Mouse (Mus musculus) embryonic facial prominence, embryonic 10.5 days (tissue): ENCODE measurements around the gene Gfpt1. TPM values are rescaled to one million over a fixed set of nuclear protein-coding genes. Genes with fewer than 3 reads are reported as not detected.

Source experiments
- DNase-seq: peaks from one replicate; pipeline ENCODE4 v3.0.0-alpha.2; 2017; ENCODE audit warnings: low spot score
- H3K27ac ChIP-seq: fragments of 300-500 bp; sonication (generic); replicated peaks from 2 replicates; pipeline ENCODE4 v1.5.1; 2016; ENCODE audit warnings: mild to moderate bottlenecking
- H3K27me3 ChIP-seq: fragments of 300-500 bp; sonication (generic); replicated peaks from 2 replicates; pipeline ENCODE4 v1.6.1; 2016; ENCODE audit warnings: low read depth, mild to moderate bottlenecking; ENCODE audit not compliant: poor library complexity, severe bottlenecking
- H3K36me3 ChIP-seq: fragments of 300-500 bp; sonication (generic); replicated peaks from 2 replicates; pipeline ENCODE4 v1.6.1; 2016; ENCODE audit warnings: mild to moderate bottlenecking, moderate library complexity
- H3K4me1 ChIP-seq: fragments of 300-500 bp; sonication (generic); 2 replicates; pipeline ENCODE4 v1.6.1; 2016
- H3K4me3 ChIP-seq: fragments of 300-500 bp; sonication (generic); 2 replicates; pipeline ENCODE4 v1.5.1; 2016; ENCODE audit warnings: mild to moderate bottlenecking, moderate library complexity
- H3K9me3 ChIP-seq: fragments of 300-500 bp; sonication (generic); 2 replicates; pipeline ENCODE4 v1.6.1; 2016; ENCODE audit warnings: mild to moderate bottlenecking
- WGBS: fragments of 180-500 bp; shearing (Covaris S2); methylation state at CpG from one replicate; pipeline ENCODE4 v1.1.7; 2016; 5-methylcytosine and 5-hydroxymethylcytosine counted together
- polyA plus RNA-seq: library from polyadenylated mRNA; unstranded; fragments of >200 nt; fragmentation: Nextera tagmentation; extraction: Ambion mirVana; gene quantifications from 2 replicates; pipeline ENCODE4 v1.2.1, GENCODE M21; 2016

The Gfpt1 gene
- polyA plus RNA-seq, 1 experiment from 2014 or later: 17.0 TPM

GRCm38 (mm10) chr6:87111493-87111892, 68.8 kb downstream of the Gfpt1 start:
- WGBS: 80% methylated on average over 1 of the region's 1 CpGs
- Histone ChIP-seq H3K9me3 (no peaks in the 10 kb centered on the region), H3K4me1 (peaks cover 12% of the 10 kb centered on the region), H3K27ac (0 out of 2 replicates have a peak overlapping the region, but pooled peaks have one; percentile 7), H3K4me3 (no peak overlapping the region), H3K36me3 (no peaks in the 10 kb centered on the region), H3K27me3 (no peaks in the 10 kb centered on the region)
- no peak for DNase-seq

DNA sequence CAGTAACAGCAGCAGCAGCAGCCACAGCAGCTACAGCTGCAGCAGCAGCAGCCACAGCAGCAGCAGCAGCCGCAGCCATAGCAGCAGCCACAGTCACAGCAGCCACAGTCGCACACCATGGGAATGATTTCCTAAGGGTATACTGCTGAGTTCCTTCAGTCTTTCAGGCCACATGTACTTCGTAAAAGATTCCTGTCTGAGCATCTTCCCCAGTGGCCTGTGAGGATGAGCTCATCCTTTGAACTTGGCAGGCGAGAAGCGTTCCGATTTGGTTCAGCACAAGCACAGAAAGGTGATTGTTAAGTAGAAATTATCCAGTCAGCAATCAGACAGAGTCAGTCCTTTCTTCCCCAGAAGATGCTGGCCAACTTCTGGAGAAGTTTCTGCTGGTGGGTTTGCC, 69.5 kb downstream of the Gfpt1 start:
- 78% methylated on average over 6 of the region's 6 CpGs for WGBS
- Histone ChIP-seq H3K4me1 (peaks cover 13% of the 10 kb centered on the region), H3K36me3 (no peaks in the 10 kb centered on the region), H3K27ac (0 out of 2 replicates have a peak overlapping the region, but pooled peaks have one; percentile 7), H3K27me3 (no peaks in the 10 kb centered on the region), H3K9me3 (no peaks in the 10 kb centered on the region), H3K4me3 (no peak overlapping the region)
- DNase-seq: no peak

DNA sequence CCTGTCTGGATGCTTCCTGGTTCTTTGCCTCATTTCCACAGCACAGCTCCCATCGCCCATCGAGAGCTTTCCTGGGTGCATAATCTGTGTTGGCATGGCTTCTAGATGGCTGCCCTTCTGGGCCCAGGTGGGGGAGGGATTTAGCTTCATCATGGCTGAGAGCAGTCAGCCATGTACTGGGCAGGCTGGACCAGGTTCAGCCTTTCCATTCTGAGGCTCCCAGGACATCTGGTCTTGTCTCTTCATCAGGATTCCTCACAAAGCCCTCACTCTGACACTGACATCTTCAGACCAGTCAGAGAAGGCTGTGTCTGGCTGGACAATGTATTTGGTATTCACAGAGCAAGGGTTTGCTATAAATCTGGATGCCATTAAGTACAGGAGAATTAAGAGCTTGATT, 73.3 kb downstream of the Gfpt1 start:
- no peak for DNase-seq
- WGBS: 86% methylated on average over 2 of the region's 2 CpGs
- Histone ChIP-seq H3K4me3 (no peak overlapping the region), H3K4me1 (peaks cover 21% of the 10 kb centered on the region), H3K36me3 (no peaks in the 10 kb centered on the region), H3K27me3 (no peaks in the 10 kb centered on the region), H3K9me3 (no peaks in the 10 kb centered on the region), H3K27ac (0 out of 2 replicates have a peak overlapping the region, but pooled peaks have one; percentile 32)

- WGBS: 86% methylated on average over 7 of the region's 7 CpGs
- no peak for DNase-seq
- Histone ChIP-seq H3K9me3 (no peaks in the 10 kb centered on the region), H3K4me3 (no peak overlapping the region), H3K27ac (no peak overlapping the region), H3K4me1 (peaks cover 21% of the 10 kb centered on the region), H3K27me3 (no peaks in the 10 kb centered on the region), H3K36me3 (no peaks in the 10 kb centered on the region)
Measured at GRCm38 (mm10) chr6:87116596-87116995, 74.0 kb downstream of the Gfpt1 start.

GRCm38 (mm10) chr6:87119066-87119837, 76.6 kb downstream of the Gfpt1 start:
- 90% methylated on average over 20 of the region's 20 CpGs for WGBS
- no peaks in the 10 kb centered on the region for H3K27me3 ChIP-seq
- H3K36me3 ChIP-seq: no peaks in the 10 kb centered on the region
- no peak overlapping the region for H3K4me3 ChIP-seq
- H3K4me1 ChIP-seq: peaks cover 17% of the 10 kb centered on the region; the same call in 1 of the 2 replicates
- H3K9me3 ChIP-seq: no peaks in the 10 kb centered on the region
- no peak overlapping the region for H3K27ac ChIP-seq
- no peak for DNase-seq

DNA sequence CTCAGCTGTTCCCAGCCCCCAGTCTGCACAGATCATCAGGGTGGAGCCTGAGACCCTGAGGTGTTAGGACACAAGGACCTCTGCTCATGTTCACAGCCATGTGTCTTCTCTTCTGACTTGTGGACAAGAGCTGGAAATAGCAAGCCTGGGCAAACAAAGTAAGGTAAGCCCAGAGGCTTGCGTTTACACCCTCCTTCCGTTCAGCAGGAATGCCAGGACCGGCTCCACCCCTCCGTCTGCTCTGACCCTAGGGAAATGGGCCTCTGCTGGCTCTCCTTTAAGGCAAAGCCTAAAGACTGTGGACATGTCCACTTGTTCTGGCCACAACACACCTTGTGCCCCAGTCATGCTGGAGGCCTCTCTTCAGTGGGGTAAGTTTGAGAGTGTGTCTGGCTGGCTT, 77.3 kb downstream of the Gfpt1 start:
- DNase-seq: no peak
- Histone ChIP-seq H3K4me1 (peaks cover 17% of the 10 kb centered on the region; the same call in 1 of the 2 replicates), H3K36me3 (no peaks in the 10 kb centered on the region), H3K4me3 (no peak overlapping the region), H3K27me3 (no peaks in the 10 kb centered on the region), H3K27ac (no peak overlapping the region; the same call in 1 of the 2 replicates), H3K9me3 (no peaks in the 10 kb centered on the region)
- 69% methylated on average over 4 of the region's 4 CpGs for WGBS

GRCm38 (mm10) chr6:87120661-87121060, 78.0 kb downstream of the Gfpt1 start:
- Histone ChIP-seq H3K4me1 (peaks cover 17% of the 10 kb centered on the region; the same call in 1 of the 2 replicates), H3K4me3 (no peak overlapping the region), H3K9me3 (no peaks in the 10 kb centered on the region), H3K36me3 (no peaks in the 10 kb centered on the region), H3K27ac (no peak overlapping the region), H3K27me3 (no peaks in the 10 kb centered on the region)
- DNase-seq: no peak
- whole genome bisulfite sequencing: 92% methylated on average over 6 of the region's 6 CpGs

- H3K9me3 ChIP-seq: no peaks in the 10 kb centered on the region
- WGBS: 86% methylated on average over 7 of the region's 7 CpGs
- DNase-seq: no peak
- H3K4me3 ChIP-seq: no peak overlapping the region
- H3K36me3 ChIP-seq: no peaks in the 10 kb centered on the region
- H3K4me1 ChIP-seq: peaks cover 19% of the 10 kb centered on the region
- H3K27ac ChIP-seq: no peak overlapping the region
- no peaks in the 10 kb centered on the region for H3K27me3 ChIP-seq
Measured at GRCm38 (mm10) chr6:87121961-87122360, 79.3 kb downstream of the Gfpt1 start.

- H3K36me3 ChIP-seq: no peaks in the 10 kb centered on the region
- H3K4me1 ChIP-seq: peaks cover 29% of the 10 kb centered on the region
- H3K9me3 ChIP-seq: no peaks in the 10 kb centered on the region
- WGBS: 90% methylated on average over 6 of the region's 6 CpGs
- no peak overlapping the region for H3K27ac ChIP-seq
- H3K4me3 ChIP-seq: no peak overlapping the region
- no peaks in the 10 kb centered on the region for H3K27me3 ChIP-seq
- no peak for DNase-seq
Measured at GRCm38 (mm10) chr6:87123406-87123805, 80.8 kb downstream of the Gfpt1 start.

DNA sequence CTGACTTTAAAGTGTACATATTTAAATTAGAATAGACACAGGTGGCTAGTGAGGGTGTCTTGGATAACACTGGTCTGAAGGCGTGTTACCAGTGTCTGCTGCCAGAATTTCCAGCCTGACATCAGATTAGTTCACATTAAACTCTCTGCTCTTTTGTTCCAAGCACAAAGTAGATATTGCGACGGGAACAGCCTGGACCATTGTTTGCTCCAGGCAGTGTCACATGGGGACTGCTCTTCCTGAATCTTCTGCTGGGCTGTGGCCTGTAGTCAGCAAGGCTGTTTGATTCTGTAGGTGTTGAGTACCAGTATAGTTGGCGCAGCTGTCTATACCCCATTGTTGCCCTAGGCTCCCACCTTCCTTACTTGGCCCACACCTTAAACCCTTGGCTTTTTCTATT, 81.3 kb downstream of the Gfpt1 start:
- 89% methylated on average over 4 of the region's 4 CpGs for WGBS
- peaks cover 29% of the 10 kb centered on the region for H3K4me1 ChIP-seq
- no peaks in the 10 kb centered on the region for H3K9me3 ChIP-seq
- H3K36me3 ChIP-seq: no peaks in the 10 kb centered on the region
- no peak overlapping the region for H3K27ac ChIP-seq
- DNase-seq: no peak
- H3K27me3 ChIP-seq: no peaks in the 10 kb centered on the region
- no peak overlapping the region for H3K4me3 ChIP-seq

DNA sequence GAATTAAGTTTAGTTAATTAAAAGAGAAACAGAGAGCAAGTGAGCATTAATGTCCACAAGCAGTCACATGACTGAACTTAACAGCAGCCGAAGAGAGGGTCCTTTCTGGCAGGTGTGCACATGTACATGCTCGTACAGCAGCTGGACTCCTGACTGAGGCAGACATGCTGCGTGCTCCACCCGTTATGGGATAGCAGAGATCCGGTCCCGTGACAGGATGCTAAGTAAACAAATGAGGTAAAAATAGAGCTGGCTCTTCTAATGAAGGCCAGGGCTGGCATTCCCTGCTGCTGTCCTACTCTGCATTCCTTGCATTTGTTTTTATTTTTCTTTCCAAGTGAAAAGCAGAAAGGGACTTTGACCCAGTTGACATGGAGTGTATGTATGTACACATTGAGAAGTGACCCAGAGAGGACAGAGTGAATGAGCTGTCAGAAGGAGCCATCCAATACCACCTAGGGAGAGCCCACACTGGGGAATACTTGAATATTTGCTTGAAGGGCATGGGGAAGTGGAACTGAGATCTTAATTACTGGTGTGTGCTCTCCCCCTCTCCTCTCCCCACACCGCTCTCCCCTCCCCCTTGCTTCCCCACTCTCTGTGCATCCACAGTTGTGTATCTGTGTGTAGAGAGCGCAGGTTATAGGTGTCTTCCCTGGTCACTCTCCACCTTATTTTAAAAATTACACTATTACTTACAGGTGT, 84.6 kb downstream of the Gfpt1 start:
- peaks cover 20% of the 10 kb centered on the region for H3K4me1 ChIP-seq
- WGBS: 60% methylated on average over 8 of the region's 8 CpGs
- no peak for DNase-seq
- no peaks in the 10 kb centered on the region; the same call in 1 of the 2 replicates for H3K36me3 ChIP-seq
- peaks cover 5% of the 10 kb centered on the region; the same call in 1 of the 2 replicates for H3K9me3 ChIP-seq
- no peak overlapping the region for H3K4me3 ChIP-seq
- no peaks in the 10 kb centered on the region for H3K27me3 ChIP-seq
- 0 out of 2 replicates have a peak overlapping the region, but pooled peaks have one; percentile 10 for H3K27ac ChIP-seq

- H3K27me3 ChIP-seq: no peaks in the 10 kb centered on the region
- H3K36me3 ChIP-seq: peaks cover 6% of the 10 kb centered on the region
- no peak for DNase-seq
- H3K27ac ChIP-seq: no peak overlapping the region
- H3K9me3 ChIP-seq: peaks cover 5% of the 10 kb centered on the region; the same call in 1 of the 2 replicates
- H3K4me1 ChIP-seq: peaks cover 20% of the 10 kb centered on the region
- WGBS: 91% methylated on average over 8 of the region's 8 CpGs
- no peak overlapping the region for H3K4me3 ChIP-seq
Measured at GRCm38 (mm10) chr6:87129861-87130260, 87.2 kb downstream of the Gfpt1 start.
